Mouse (Mus musculus) lung, adult 2 months (tissue): ENCODE data around the gene Hoxb8.

ENCODE experiments used
- CTCF ChIP-seq: fragments of 200-500 bp; IDR thresholded peaks from 2 replicates; pipeline ENCODE4 v1.5.1; 2011; ENCODE audit warnings: mild to moderate bottlenecking, low read length, control low read depth; ENCODE audit not compliant: insufficient read depth
- POLR2A ChIP-seq: fragments of 200-500 bp; IDR thresholded peaks from 2 replicates; pipeline ENCODE4 v1.6.1; 2011; ENCODE audit warnings: low read depth, mild to moderate bottlenecking, control low read depth, low read length, borderline replicate concordance; ENCODE audit errors: extremely low read depth

- TF ChIP-seq CTCF (no peak), POLR2A (no peak)
Observed at GRCm38 (mm10) chr11:96264390-96265020, 17.2 kb upstream of the Hoxb8 start.
